Mouse (Mus musculus): Measurements from ENCODE around the gene Gm5148. TPM values are rescaled to one million over a fixed set of nuclear protein-coding genes. Genes with fewer than 3 reads are reported as not detected.

Gm5148 gene
- 0.66 TPM for polyA plus RNA-seq (2014; fragmentation: Illumina TruSeq; extraction: RNeasy Lipid Tissue Mini Kit (QIAGEN cat#74804); ENCODE audit: low read depth, low replicate concordance)

GRCm38 (mm10) chr3:37724171-37724804 is at the start of gene Gm5148:
Gm5148 (minus strand) TSS chr3:37724490.

Other genes with a start within 250 kb of the Gm5148 start
- 3.7 TPM for gene Spry1, start 84.5 kb downstream of the Gm5148 start, polyA plus RNA-seq (2014; fragmentation: Illumina TruSeq; extraction: RNeasy Lipid Tissue Mini Kit (QIAGEN cat#74804); ENCODE audit: low read depth, low replicate concordance)

Measured in liver, adult 10 weeks (tissue).